Mouse (Mus musculus) neural tube, embryonic 13.5 days (tissue): ENCODE results near the gene Jade1. TPM values are rescaled to one million over a fixed set of nuclear protein-coding genes. Genes with fewer than 3 reads are reported as not detected.

ENCODE experiments used
- ATAC-seq: fragments of 200-750 bp; cut with Nextera tagmentation; 2 replicates; pipeline ENCODE4 v1.8.0; 2017; ENCODE audit warnings: low read depth, mild to moderate bottlenecking, moderate TSS enrichment, moderate library complexity
- H3K27ac ChIP-seq: fragments of 300-500 bp; sonication (generic); replicated peaks from 2 replicates; pipeline ENCODE4 v1.5.1; 2015; ENCODE audit warnings: moderate library complexity, mild to moderate bottlenecking, inconsistent platforms
- H3K27me3 ChIP-seq: fragments of 300-500 bp; sonication (generic); 2 replicates; pipeline ENCODE4 v1.6.1; 2015; ENCODE audit warnings: mild to moderate bottlenecking, inconsistent platforms
- H3K36me3 ChIP-seq: fragments of 300-500 bp; sonication (generic); 2 replicates; pipeline ENCODE4 v1.6.1; 2015; ENCODE audit warnings: mild to moderate bottlenecking, inconsistent platforms
- H3K4me1 ChIP-seq: fragments of 300-500 bp; sonication (generic); replicated peaks from 2 replicates; pipeline ENCODE4 v1.6.1; 2015; ENCODE audit warnings: inconsistent platforms
- H3K4me2 ChIP-seq: fragments of 300-500 bp; sonication (generic); 2 replicates; pipeline ENCODE4 v1.6.1; 2015; ENCODE audit warnings: inconsistent platforms, mild to moderate bottlenecking, moderate library complexity
- H3K4me3 ChIP-seq: fragments of 300-500 bp; sonication (generic); 2 replicates; pipeline ENCODE4 v1.5.1; 2015; ENCODE audit warnings: mild to moderate bottlenecking, inconsistent platforms
- H3K9ac ChIP-seq: fragments of 300-500 bp; sonication (generic); 2 replicates; pipeline ENCODE4 v1.6.1; 2015; ENCODE audit warnings: moderate library complexity, mild to moderate bottlenecking, inconsistent platforms
- H3K9me3 ChIP-seq: fragments of 300-500 bp; sonication (generic); 2 replicates; pipeline ENCODE4 v1.6.1; 2016; ENCODE audit warnings: inconsistent platforms
- WGBS: fragments of 180-500 bp; shearing (Covaris S2); methylation state at CpG from one replicate; pipeline ENCODE4 v1.1.7; 2015; 5-methylcytosine and 5-hydroxymethylcytosine counted together
- polyA plus RNA-seq: library from polyadenylated mRNA; unstranded; fragments of >200 nt; fragmentation: Nextera tagmentation; extraction: Ambion mirVana; gene quantifications from 2 replicates; pipeline ENCODE4 v1.2.1, GENCODE M21; 2015

Jade1 gene
- polyA plus RNA-seq, 1 experiment from 2014 or later = 10.4 TPM

DNA sequence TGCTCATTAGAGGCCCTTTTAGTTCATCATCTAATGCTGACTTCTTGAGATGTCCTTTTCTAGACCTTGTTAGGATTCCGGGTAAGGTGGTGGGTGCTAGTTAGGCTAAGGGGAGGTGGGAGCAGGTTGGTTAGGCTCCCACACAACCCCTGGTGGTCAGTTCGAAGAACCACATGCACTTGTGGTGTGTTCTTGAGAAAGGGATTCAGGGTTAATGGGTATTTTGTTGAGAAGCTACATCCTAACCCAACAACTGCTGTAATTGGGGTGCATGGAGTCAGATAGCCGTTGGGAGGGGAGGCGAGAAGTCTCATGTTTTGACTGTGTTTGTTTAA, 50.8 kb downstream of the Jade1 start:
- Histone ChIP-seq H3K9ac (no peak overlapping the region), H3K9me3 (no peaks in the 10 kb centered on the region), H3K4me3 (no peak overlapping the region), H3K27ac (0 out of 2 replicates have a peak overlapping the region, but pooled peaks have one; percentile 56), H3K36me3 (peaks cover 35% of the 10 kb centered on the region), H3K27me3 (no peaks in the 10 kb centered on the region), H3K4me2 (no peak overlapping the region), H3K4me1 (peaks cover 47% of the 10 kb centered on the region)
- WGBS = 85% methylated on average over 4 of the region's 4 CpGs
- no peak for ATAC-seq

DNA sequence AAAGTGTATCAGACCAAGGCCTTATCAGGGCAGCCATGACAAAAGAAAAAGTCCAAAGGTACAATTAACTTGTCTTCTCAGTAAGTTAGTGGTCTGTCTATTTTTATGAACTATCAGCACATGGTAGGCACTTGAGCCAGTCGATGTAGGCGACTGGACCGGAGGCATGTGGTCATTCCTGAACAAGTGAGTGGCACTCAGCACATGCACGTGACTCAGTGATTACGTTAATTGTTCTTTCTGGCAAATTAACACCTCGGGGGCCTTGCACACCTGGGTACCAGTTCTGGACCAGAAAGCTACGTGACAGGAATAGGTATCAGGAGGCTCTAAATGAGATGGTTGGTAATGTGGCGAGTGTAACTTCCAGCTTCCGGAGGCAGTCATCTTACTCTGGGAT, 51.5 kb downstream of the Jade1 start:
- Histone ChIP-seq H3K36me3 (peaks cover 42% of the 10 kb centered on the region), H3K27me3 (no peaks in the 10 kb centered on the region), H3K27ac (no peak overlapping the region), H3K4me2 (no peak overlapping the region), H3K9me3 (no peaks in the 10 kb centered on the region), H3K4me1 (peaks cover 47% of the 10 kb centered on the region), H3K9ac (no peak overlapping the region), H3K4me3 (no peak overlapping the region)
- ATAC-seq = no peak
- WGBS = 80% methylated on average over 9 of the region's 9 CpGs

GRCm38 (mm10) chr3:41607467-41607866, 51.9 kb downstream of the Jade1 start:
- Histone ChIP-seq H3K4me3 (no peak overlapping the region), H3K9ac (no peak overlapping the region), H3K36me3 (peaks cover 46% of the 10 kb centered on the region), H3K27ac (no peak overlapping the region), H3K4me2 (no peak overlapping the region), H3K27me3 (no peaks in the 10 kb centered on the region), H3K9me3 (no peaks in the 10 kb centered on the region), H3K4me1 (peaks cover 46% of the 10 kb centered on the region)
- ATAC-seq = no peak
- 93% methylated on average over 8 of the region's 8 CpGs for WGBS

- H3K9me3 ChIP-seq = no peaks in the 10 kb centered on the region
- H3K4me3 ChIP-seq = no peak overlapping the region
- WGBS = 90% methylated on average over 5 of the region's 5 CpGs
- H3K27ac ChIP-seq = no peak overlapping the region
- H3K4me1 ChIP-seq = peaks cover 29% of the 10 kb centered on the region
- H3K36me3 ChIP-seq = peaks cover 61% of the 10 kb centered on the region
- H3K27me3 ChIP-seq = no peaks in the 10 kb centered on the region
- H3K4me2 ChIP-seq = no peak overlapping the region
- no peak overlapping the region for H3K9ac ChIP-seq
- no peak for ATAC-seq
These were observed 53.5 kb downstream of the Jade1 start for GRCm38 (mm10) chr3:41609071-41609470.

DNA sequence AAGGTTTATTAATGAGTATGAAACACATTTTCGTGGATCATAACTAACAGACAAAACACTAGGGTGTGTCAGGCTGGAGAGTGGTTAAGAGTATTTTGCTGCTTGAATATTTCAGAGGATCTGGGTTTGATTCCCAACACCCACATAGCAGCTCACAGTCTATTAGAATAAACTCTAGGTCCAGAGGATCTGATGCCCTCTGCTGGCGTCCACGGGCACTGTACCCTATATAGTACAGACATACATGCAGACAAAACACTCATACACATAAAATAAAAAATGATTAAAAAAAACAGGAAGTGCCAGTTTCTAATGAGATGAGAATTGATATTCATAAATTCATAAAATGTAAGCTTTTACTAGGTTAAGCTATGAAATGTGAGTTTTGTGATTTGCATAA, 56.7 kb downstream of the Jade1 start:
- WGBS = 98% methylated on average over 3 of the region's 3 CpGs
- Histone ChIP-seq H3K4me2 (no peak overlapping the region), H3K4me1 (peaks cover 3% of the 10 kb centered on the region; the same call in 1 of the 2 replicates), H3K27ac (no peak overlapping the region), H3K36me3 (peaks cover 56% of the 10 kb centered on the region), H3K4me3 (no peak overlapping the region), H3K27me3 (no peaks in the 10 kb centered on the region), H3K9me3 (no peaks in the 10 kb centered on the region), H3K9ac (no peak overlapping the region)
- ATAC-seq = no peak

- H3K4me3 ChIP-seq = no peak overlapping the region
- H3K27me3 ChIP-seq = no peaks in the 10 kb centered on the region
- H3K4me1 ChIP-seq = peaks cover 6% of the 10 kb centered on the region; the same call in 1 of the 2 replicates
- no peak for ATAC-seq
- no peak overlapping the region for H3K27ac ChIP-seq
- WGBS = 92% methylated on average over 9 of the region's 9 CpGs
- no peak overlapping the region for H3K4me2 ChIP-seq
- H3K9ac ChIP-seq = no peak overlapping the region
- H3K9me3 ChIP-seq = no peaks in the 10 kb centered on the region
- H3K36me3 ChIP-seq = peaks cover 56% of the 10 kb centered on the region
These were observed 58.2 kb downstream of the Jade1 start for GRCm38 (mm10) chr3:41613706-41614105.

DNA sequence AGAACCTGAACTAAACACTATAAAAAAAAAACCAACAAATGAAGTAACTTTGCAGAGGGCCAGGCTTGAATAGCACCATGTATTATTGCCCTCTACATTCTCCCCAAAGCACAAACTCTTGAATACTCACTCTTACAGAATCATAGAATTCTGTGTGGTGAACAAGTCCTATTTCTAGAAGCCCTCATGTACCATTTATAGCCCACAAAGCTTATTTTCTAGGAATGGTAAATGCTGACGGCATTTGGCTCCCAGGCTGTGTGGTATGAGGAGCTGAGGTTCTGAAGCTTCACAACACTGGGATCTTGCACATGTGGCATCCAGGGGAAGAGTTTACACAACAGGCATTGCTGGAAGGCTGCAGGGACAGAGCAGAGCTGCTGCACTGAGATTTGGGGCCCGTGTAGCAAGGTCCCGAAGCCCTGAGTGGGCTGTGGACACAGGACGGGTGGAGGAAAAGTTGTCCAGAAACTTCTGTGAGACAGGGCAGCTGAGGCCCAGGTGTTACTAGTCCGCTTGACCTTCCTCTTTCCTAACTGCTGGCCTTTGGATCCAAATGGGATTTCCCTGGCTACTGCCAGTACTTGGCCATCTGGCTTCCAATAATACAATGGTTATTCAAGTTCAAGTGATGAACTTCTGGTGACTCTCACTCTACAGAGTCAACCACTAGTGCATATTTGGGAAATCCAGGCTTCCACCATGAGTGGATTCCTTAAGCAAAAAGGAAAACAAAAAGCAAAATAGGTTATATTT, 58.9 kb downstream of the Jade1 start:
- Histone ChIP-seq H3K9me3 (no peaks in the 10 kb centered on the region), H3K9ac (no peak overlapping the region), H3K4me1 (peaks cover 6% of the 10 kb centered on the region; the same call in 1 of the 2 replicates), H3K4me3 (no peak overlapping the region), H3K36me3 (peaks cover 52% of the 10 kb centered on the region), H3K27me3 (no peaks in the 10 kb centered on the region), H3K27ac (no peak overlapping the region), H3K4me2 (no peak overlapping the region)
- no peak for ATAC-seq
- 92% methylated on average over 5 of the region's 5 CpGs for WGBS

DNA sequence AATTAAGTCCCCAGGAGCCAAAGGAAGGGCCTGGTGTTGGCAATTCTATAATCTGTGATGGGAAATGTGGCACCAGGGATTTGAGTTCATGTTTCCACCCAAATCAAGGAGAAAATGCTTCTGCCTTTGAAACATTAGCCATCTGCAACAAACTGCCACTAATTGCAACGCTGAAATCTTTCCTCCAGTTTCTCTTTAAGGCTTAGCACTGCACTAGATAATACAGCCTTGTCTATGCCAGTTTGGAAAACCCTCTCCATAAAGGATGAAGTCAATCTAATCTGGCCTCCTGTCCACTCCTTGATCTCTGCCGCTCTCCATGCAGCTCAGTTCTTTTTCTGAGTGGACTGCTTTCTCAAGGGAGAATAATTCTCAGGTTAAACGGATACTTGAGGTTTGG, 62.5 kb downstream of the Jade1 start:
- Histone ChIP-seq H3K27ac (peak overlapping the region; percentile 35), H3K36me3 (peaks cover 17% of the 10 kb centered on the region), H3K9ac (no peak overlapping the region), H3K4me2 (no peak overlapping the region), H3K4me3 (no peak overlapping the region), H3K9me3 (no peaks in the 10 kb centered on the region), H3K4me1 (peaks cover 6% of the 10 kb centered on the region; the same call in 1 of the 2 replicates), H3K27me3 (no peaks in the 10 kb centered on the region)
- no peak for ATAC-seq
- 67% methylated on average over 3 of the region's 3 CpGs for WGBS

DNA sequence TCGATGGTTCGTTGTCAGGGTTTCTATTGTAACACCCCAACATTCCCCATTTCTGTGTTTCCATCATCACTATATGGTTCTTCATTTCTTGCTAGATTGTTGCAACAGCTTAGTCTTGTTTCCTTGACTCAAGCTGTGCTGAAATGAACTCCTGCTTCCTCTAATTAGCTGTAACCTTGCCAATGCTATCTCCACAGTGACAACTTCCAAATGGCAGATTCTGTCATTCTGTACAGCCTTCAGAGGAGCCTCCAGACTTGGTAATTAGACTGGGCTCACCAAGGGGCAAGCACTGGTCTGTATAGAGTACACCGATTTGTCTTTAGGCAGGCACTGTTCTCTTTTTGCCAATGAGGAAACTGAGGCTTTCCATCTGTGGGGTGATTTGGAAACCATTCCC, 63.0 kb downstream of the Jade1 start:
- ATAC-seq = peak; percentile 53; the same call in 1 of the 2 replicates
- no peaks in the 10 kb centered on the region for H3K27me3 ChIP-seq
- peak overlapping the region; percentile 35 for H3K27ac ChIP-seq
- H3K36me3 ChIP-seq = peaks cover 12% of the 10 kb centered on the region
- 91% methylated on average over 3 of the region's 3 CpGs for WGBS
- no peak overlapping the region for H3K9ac ChIP-seq
- H3K4me2 ChIP-seq = no peak overlapping the region
- H3K4me1 ChIP-seq = peaks cover 6% of the 10 kb centered on the region; the same call in 1 of the 2 replicates
- H3K4me3 ChIP-seq = no peak overlapping the region
- no peaks in the 10 kb centered on the region for H3K9me3 ChIP-seq

DNA sequence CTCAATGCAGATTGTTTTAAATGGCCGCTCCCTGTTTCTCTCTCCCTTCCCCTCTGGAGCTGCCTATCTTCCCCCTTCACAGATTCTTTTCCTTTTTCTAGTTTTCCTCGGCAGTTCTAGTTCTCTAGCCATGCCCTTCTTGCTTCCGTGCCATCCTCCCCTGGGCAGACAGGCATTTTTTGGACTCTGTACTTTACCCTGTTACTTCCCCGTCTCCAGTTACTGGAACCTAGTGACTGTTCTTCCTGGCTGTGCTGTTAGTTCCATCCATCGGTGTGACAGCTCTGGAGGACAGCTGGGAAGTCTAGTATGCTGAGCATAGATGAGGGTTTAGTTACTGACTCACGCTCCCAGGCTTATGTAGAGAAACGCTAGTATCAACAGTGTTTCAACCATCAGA, 65.4 kb downstream of the Jade1 start:
- Histone ChIP-seq H3K36me3 (no peaks in the 10 kb centered on the region; the same call in 1 of the 2 replicates), H3K27ac (no peak overlapping the region), H3K27me3 (no peaks in the 10 kb centered on the region), H3K4me3 (no peak overlapping the region), H3K4me1 (peaks cover 6% of the 10 kb centered on the region; the same call in 1 of the 2 replicates), H3K4me2 (no peak overlapping the region), H3K9me3 (no peaks in the 10 kb centered on the region), H3K9ac (no peak overlapping the region)
- WGBS = 92% methylated on average over 7 of the region's 7 CpGs
- no peak for ATAC-seq

GRCm38 (mm10) chr3:41655642-41656041, 100.1 kb downstream of the Jade1 start:
- Histone ChIP-seq H3K4me3 (no peak overlapping the region), H3K27ac (no peak overlapping the region), H3K27me3 (no peaks in the 10 kb centered on the region), H3K4me2 (no peak overlapping the region), H3K4me1 (no peaks in the 10 kb centered on the region), H3K36me3 (peaks cover 33% of the 10 kb centered on the region), H3K9me3 (no peaks in the 10 kb centered on the region), H3K9ac (no peak overlapping the region)
- WGBS = 94% methylated on average over 1 of the region's 1 CpGs
- ATAC-seq = no peak
